Comparison of ENCODE assay signal across 7 mouse cellular contexts in the genomic region with DNA sequence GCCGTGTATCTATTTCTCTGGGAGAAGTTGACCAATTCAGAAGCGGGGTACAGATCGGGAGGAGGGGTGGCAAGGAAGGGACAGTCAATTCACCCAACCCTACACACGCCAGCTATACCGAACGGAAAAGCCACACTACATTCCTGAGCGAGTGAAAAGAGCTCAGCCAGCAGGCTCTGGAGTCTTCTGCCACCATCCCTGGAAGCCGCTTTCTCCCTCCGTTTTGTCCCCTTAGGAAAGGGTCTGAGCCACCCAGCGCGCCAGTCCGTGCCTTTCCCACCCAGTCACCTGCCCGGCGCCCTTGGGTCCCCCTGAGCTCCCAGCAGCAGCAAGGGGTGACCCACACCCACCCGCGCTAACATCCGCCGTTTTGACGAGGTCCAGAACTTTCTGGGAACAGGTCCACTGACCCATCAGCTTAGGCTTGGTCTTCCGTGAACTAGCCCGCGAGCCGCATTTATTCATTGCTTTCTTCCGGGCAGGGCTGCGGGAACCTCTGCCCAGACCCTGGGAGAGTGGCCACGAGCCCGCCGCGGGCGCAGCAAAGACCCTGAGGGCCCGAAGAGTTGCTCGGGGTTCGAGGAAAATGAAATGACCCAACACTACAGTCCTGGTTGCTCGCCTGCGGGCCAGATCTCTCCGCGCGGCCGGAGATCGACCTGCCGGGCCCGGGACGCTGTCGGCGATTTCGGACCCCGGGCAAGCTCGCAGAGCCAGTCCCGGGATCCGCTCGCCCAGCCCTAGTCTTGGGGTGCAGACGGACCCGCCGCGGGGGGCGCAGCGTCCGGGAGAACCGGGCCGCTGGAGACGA. TPM values are rescaled to one million over a fixed set of nuclear protein-coding genes. Genes with fewer than 3 reads are reported as not detected.
DNase-seq lines count a peak whose midpoint lies in the region; ATAC-seq and TF ChIP-seq lines count a peak whose summit lies in the region.

No protein-coding gene starts in this region.

- peak overlapping the region; percentile 53 for H3K4me2 ChIP-seq in lung, embryonic 14.5 days
- peak overlapping the region; percentile 56 for H3K4me2 ChIP-seq in heart, postnatal 0 days (ENCODE audit: low read depth, low read length)
- peak overlapping the region; percentile 56 for H3K4me2 ChIP-seq in liver, postnatal 0 days (ENCODE audit: low read depth, low read length)

- H3K27ac ChIP-seq in lung, embryonic 14.5 days (ENCODE audit: low read depth), result no peak overlapping the region
- H3K27ac ChIP-seq in heart, postnatal 0 days (ENCODE audit: low read depth), result no peak overlapping the region
- no peak overlapping the region for H3K27ac ChIP-seq in liver, postnatal 0 days (ENCODE audit: low read depth)

- peaks cover 99% of the 10 kb centered on the region for H3K27me3 ChIP-seq in lung, embryonic 14.5 days (ENCODE audit: insufficient read depth, low read length)
- H3K27me3 ChIP-seq in heart, postnatal 0 days (ENCODE audit: control insufficient read depth, insufficient read depth, low read length), result peaks cover 98% of the 10 kb centered on the region
- H3K27me3 ChIP-seq in liver, postnatal 0 days (ENCODE audit: insufficient read depth, low read length), result peaks cover 85% of the 10 kb centered on the region

- no peaks in the 10 kb centered on the region for H3K9me3 ChIP-seq in lung, embryonic 14.5 days (ENCODE audit: low read depth, low read length)
- no peaks in the 10 kb centered on the region for H3K9me3 ChIP-seq in heart, postnatal 0 days (replicated peaks; ENCODE audit: control insufficient read depth, low read length)
- H3K9me3 ChIP-seq in liver, postnatal 0 days (ENCODE audit: low read length), result no peaks in the 10 kb centered on the region

- H3K36me3 ChIP-seq in lung, embryonic 14.5 days (ENCODE audit: insufficient read depth), result no peaks in the 10 kb centered on the region
- no peaks in the 10 kb centered on the region for H3K36me3 ChIP-seq in heart, postnatal 0 days (replicated peaks; ENCODE audit: control insufficient read depth, insufficient read depth, low read length)
- H3K36me3 ChIP-seq in liver, postnatal 0 days (replicated peaks; ENCODE audit: insufficient read depth, low read length), result no peaks in the 10 kb centered on the region

- H3K4me1 ChIP-seq in lung, embryonic 14.5 days (ENCODE audit: insufficient read depth), result no peaks in the 10 kb centered on the region
- H3K4me1 ChIP-seq in heart, postnatal 0 days (ENCODE audit: control insufficient read depth, insufficient read depth), result peaks cover 8% of the 10 kb centered on the region
- 0 out of 2 replicates have a peak, but pooled peaks cover 4% of the 10 kb centered on the region for H3K4me1 ChIP-seq in liver, postnatal 0 days (ENCODE audit: insufficient read depth)

- under 1% methylated on average over 61 of the region's 61 CpGs for WGBS in lung, embryonic 14.5 days
- WGBS in heart, postnatal 0 days, result 1% methylated on average over 50 of the region's 61 CpGs
- 3% methylated on average over 58 of the region's 61 CpGs for WGBS in liver, postnatal 0 days (ENCODE audit: insufficient replicate concordance)

- no peak for TF ChIP-seq CTCF in lung, embryonic 14.5 days (IDR thresholded peaks at IDR 0.05; ENCODE audit: low read depth)
- TF ChIP-seq CTCF in heart, postnatal 0 days (IDR thresholded peaks at IDR 0.05; ENCODE audit: low read depth), result no peak
- no peak for TF ChIP-seq CTCF in liver, postnatal 0 days (IDR thresholded peaks at IDR 0.05; ENCODE audit: low read depth)

- peak overlapping the region; percentile 24 for H3K4me3 ChIP-seq in lung, embryonic 14.5 days (ENCODE audit: low read depth, low read length)
- H3K4me3 ChIP-seq in heart, postnatal 0 days (ENCODE audit: low read depth, low read length), result peak overlapping the region; percentile 45
- peak overlapping the region; percentile 33 for H3K4me3 ChIP-seq in liver, postnatal 0 days (ENCODE audit: low read depth, low read length)

- TF ChIP-seq EP300 in heart, postnatal 0 days (IDR thresholded peaks at IDR 0.05; ENCODE audit: low read depth), result no peak
- TF ChIP-seq EP300 in liver, postnatal 0 days (IDR thresholded peaks at IDR 0.05; ENCODE audit: low read depth), result no peak

- H3K9ac ChIP-seq in lung, embryonic 14.5 days, result no peak overlapping the region; the same call in 1 of the 2 replicates
- 0 out of 2 replicates have a peak overlapping the region, but pooled peaks have one; percentile 24 for H3K9ac ChIP-seq in heart, postnatal 0 days (replicated peaks; ENCODE audit: low read depth, low read length)
- no peak overlapping the region for H3K9ac ChIP-seq in liver, postnatal 0 days (replicated peaks)

- peak; percentile 15 for DNase-seq in lung, embryonic 14.5 days
- DNase-seq in lung, postnatal 25 days (ENCODE audit: low spot score), result no peak
- peak; percentile 58 to 61 for DNase-seq in cerebellum, postnatal 36 days
- DNase-seq in heart, postnatal 0 days (ENCODE audit: low spot score), result no peak
- DNase-seq in liver, postnatal 0 days, result no peak
- DNase-seq in spleen, postnatal 36 days (ENCODE audit: low spot score in 2 of 2), result no peak
- DNase-seq in lung, postnatal 10 days, result no peak

- ATAC-seq in lung, embryonic 14.5 days (ENCODE audit: insufficient read depth), result no peak
- no peak for ATAC-seq in heart, postnatal 0 days (ENCODE audit: insufficient read depth, low read depth)
- no peak for ATAC-seq in liver, postnatal 0 days

RNA-seq across cellular contexts. Expression of a gene that starts 54.1 kb away (rescaled TPM):
- not detected in 2 replicates for polyA plus RNA-seq in lung, embryonic 14.5 days (2014; fragmentation: Nextera tagmentation; extraction: Ambion mirVana)
- 0.19 TPM in 1 of 2 replicates, not detected in the other for total RNA-seq in heart, postnatal 0 days (2014; rRNA removed; ENCODE audit: low replicate concordance)
- polyA plus RNA-seq in heart, postnatal 0 days (2015; fragmentation: Nextera tagmentation; extraction: Ambion mirVana), result not detected in 2 replicates
- polyA plus RNA-seq in liver, postnatal 0 days (2015; fragmentation: Nextera tagmentation; extraction: Ambion mirVana), result 6.5 and 7.0 TPM in 2 replicates

RNA-seq across cellular contexts. Expression of a gene that starts 58.2 kb away (rescaled TPM):
- polyA plus RNA-seq in lung, embryonic 14.5 days (2014; fragmentation: Nextera tagmentation; extraction: Ambion mirVana), result 24.7 and 25.4 TPM in 2 replicates
- 70.8 and 75.8 TPM in 2 replicates for total RNA-seq in heart, postnatal 0 days (2014; rRNA removed; ENCODE audit: low replicate concordance)
- 30.0 and 30.8 TPM in 2 replicates for polyA plus RNA-seq in heart, postnatal 0 days (2015; fragmentation: Nextera tagmentation; extraction: Ambion mirVana)
- polyA plus RNA-seq in liver, postnatal 0 days (2015; fragmentation: Nextera tagmentation; extraction: Ambion mirVana), result 5.7 and 6.4 TPM in 2 replicates

Comparison
In these comparisons a context has a peak if more than half of its experiments do, and no peak if none do; other contexts are left out.
1. DNase-seq: peak in lung, embryonic 14.5 days (single experiment) and cerebellum, postnatal 36 days (2 of 2); none in lung, postnatal 25 days (single experiment), heart, postnatal 0 days (single experiment), liver, postnatal 0 days (single experiment), spleen, postnatal 36 days (0 of 2) and lung, postnatal 10 days (single experiment).
2. Peak in every context shown above with its lines, with median percentiles within 50 percentile points of each other: H3K4me2 ChIP-seq and H3K4me3 ChIP-seq.